Mouse (Mus musculus) neutrophil, adult 59 days (primary cell): ENCODE results near the gene Limk1. TPM values are rescaled to one million over a fixed set of nuclear protein-coding genes. Genes with fewer than 3 reads are reported as not detected.

Source experiments
- total RNA-seq, 2 experiments: library from RNA; stranded (reverse); gene quantifications; 1 replicate in 1 of 2; 2 replicates in 1 of 2; pipeline ENCODE4 v1.2.4; 2023

The Limk1 gene
- 10 to 100 TPM in 1 of 2 experiments, 1 to 10 TPM in 1; 7.4 to 11.5 TPM for total RNA-seq

DNA sequence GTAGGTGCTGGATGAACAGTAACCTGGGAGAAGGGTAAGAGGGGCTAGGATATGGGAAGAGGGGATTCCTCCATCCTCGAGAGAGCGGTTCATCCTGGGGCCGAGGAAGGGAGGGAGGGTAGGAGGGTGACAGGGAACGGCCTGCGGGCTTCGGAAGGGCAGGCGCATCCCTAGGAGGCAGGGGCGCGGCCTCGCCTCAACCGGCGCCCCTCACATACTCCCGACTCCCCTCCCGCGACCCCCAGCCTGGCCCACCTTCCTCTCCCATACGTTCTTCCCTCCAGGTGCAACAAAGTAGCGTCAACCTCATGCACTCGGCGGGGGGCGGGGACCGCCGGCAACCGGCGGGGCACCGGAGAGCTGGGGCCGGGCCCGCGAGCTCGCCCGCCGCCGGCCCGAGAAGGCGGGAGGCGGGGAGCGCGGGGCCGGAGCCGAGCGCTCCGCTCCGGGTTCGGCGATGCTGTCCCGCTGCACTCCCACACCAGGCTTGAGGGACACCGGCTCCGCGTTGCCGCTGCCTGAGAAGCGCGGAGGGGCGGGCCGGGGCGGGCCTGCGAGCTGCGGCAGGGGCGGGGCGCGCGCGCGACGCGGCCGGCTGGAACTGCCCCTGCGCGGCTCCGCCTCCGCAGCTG lies at the start of gene Limk1:
Gene Limk1 (minus strand): TSS at position 513 of the 632 bp plus-strand sequence.

DNA sequence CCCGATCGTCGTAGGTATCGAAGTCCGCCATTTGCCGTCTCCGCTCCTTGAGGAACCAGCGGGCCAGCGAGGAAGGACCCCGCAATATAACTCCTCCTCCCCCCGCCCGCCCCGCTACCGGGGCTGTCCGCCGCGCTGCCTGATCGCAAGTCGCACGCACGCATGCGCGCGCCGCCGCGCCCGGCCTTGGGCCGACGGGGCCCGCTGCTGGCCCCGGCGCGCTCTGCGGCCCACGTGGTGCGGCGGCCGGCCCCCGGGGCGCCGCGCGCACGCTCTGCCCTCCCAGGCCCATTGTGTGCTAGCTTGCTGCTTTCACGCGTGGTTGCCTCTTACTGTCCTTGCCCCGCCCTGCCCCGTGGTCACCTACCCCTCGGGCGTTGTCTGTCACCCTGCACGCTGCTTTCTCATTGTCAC lies 49.1 kb downstream of the Limk1 start, which contains the start of gene Eif4h:
Gene Eif4h (minus strand): TSS at position 222 of the 414 bp plus-strand sequence.

GRCm38 (mm10) chr5:134614802-134615201 lies 73.6 kb downstream of the Limk1 start, which contains the start of gene Lat2:
Gene Lat2 (minus strand): TSS chr5:134615025.

Other genes starting within 250 kb of the Limk1 start
- 10 to 100 TPM in 1 of 2 experiments, 1 to 10 TPM in 1; 8.8 to 14.1 TPM for gene Gtf2ird1, start 231.9 kb downstream of the Limk1 start, total RNA-seq
- gene Clip2, start 136.2 kb downstream of the Limk1 start, total RNA-seq: 1 to 10 TPM; 8.3 to 8.8 TPM
- not detected for gene Syna, start 128.4 kb downstream of the Limk1 start, total RNA-seq
- 100 to 1,000 TPM in 1 of 2 experiments, 10 to 100 TPM in 1; 89.2 to 101 TPM for gene Rfc2, start 107.2 kb downstream of the Limk1 start, total RNA-seq
- 10 to 100 TPM; 40.3 to 42.8 TPM for gene Lat2, start 73.6 kb downstream of the Limk1 start, total RNA-seq
- gene Eif4h, start 49.1 kb downstream of the Limk1 start, total RNA-seq: 100 to 1,000 TPM; 179 to 213 TPM
- not detected for gene Eln, start 58.7 kb upstream of the Limk1 start, total RNA-seq
- gene Tmem270, start 218.1 kb upstream of the Limk1 start, total RNA-seq: not detected
- gene Cldn13, start 226.9 kb upstream of the Limk1 start, total RNA-seq: 10 to 100 TPM in 1 of 2 experiments, 1 to 10 TPM in 1; 4.0 to 17.5 TPM
- 1 to 10 TPM; 1.6 to 3.0 TPM for gene Mettl27, start 243.8 kb upstream of the Limk1 start, total RNA-seq